Mouse (Mus musculus): ENCODE data around the gene Gm10358. TPM values are rescaled to one million over a fixed set of nuclear protein-coding genes. Genes with fewer than 3 reads are reported as not detected.
"Not testable (repeated sequence)": the region's sequence is repeated elsewhere in the genome, so short reads cannot be mapped to it uniquely, and the experiment has no call there.

Gm10358 gene
- total RNA-seq (2012; rRNA removed) (0.12 TPM in 1 of 2 replicates, not detected in the other), polyA plus RNA-seq (2012; ENCODE audit: insufficient read depth in 1 of 2, insufficient read length in 2 of 2, low read depth in 1 of 2, low replicate concordance in 2 of 2, missing spikeins in 1 of 2) (under 1 TPM in 1 of 2 experiments, not detected in 1; 0.31 TPM)

GRCm38 (mm10) chr8:75406489-75406888, at the start of gene Gm10358:
Gene Gm10358 (minus strand): TSS chr8:75406589.
- no peaks in the 10 kb centered on the region for H3K27me3 ChIP-seq (ENCODE audit: control insufficient read depth in 1 of 2, insufficient read depth in 2 of 2, low read length in 2 of 2)
- no peaks in the 10 kb centered on the region for H3K79me2 ChIP-seq (ENCODE audit: control insufficient read depth, insufficient read depth, low read length, poor library complexity)
- no peaks in the 10 kb centered on the region for H3K36me3 ChIP-seq (ENCODE audit: control insufficient read depth in 1 of 2, insufficient read depth in 2 of 2, low read length in 2 of 2)
- no peak for DNase-seq (ENCODE audit: low read depth, low spot score)
- no peak within 1 kb of the TSS for H3K9ac ChIP-seq (ENCODE audit: control insufficient read depth, low read depth, low read length, poor library complexity, severe bottlenecking)
- H3K9me3 ChIP-seq (replicated peaks; ENCODE audit: insufficient read depth, low read length): no peaks in the 10 kb centered on the region
- H3K4me3 ChIP-seq (ENCODE audit: control insufficient read depth in 1 of 2, insufficient read depth in 1 of 2, low read depth in 2 of 2, low read length in 2 of 2): no peak within 1 kb of the TSS
- no peaks in the 10 kb centered on the region for H3K4me1 ChIP-seq (ENCODE audit: control insufficient read depth in 1 of 2, insufficient read depth in 2 of 2, low read length in 2 of 2)
- TF ChIP-seq CTCF (IDR thresholded peaks at IDR 0.05 in 2 of 3, conservative IDR thresholded peaks at IDR 0.05 in 1 of 3; ENCODE audit: control insufficient read depth in 1 of 3, insufficient read depth in 1 of 3, low read depth in 2 of 3, low read length in 3 of 3, poor library complexity in 1 of 3, severe bottlenecking in 1 of 3) (no peak), SIN3A (IDR thresholded peaks at IDR 0.05; ENCODE audit: low read length) (no peak), RCOR1 (IDR thresholded peaks at IDR 0.05; ENCODE audit: low read depth, low read length) (no peak)
- no peak within 1 kb of the TSS for H3K27ac ChIP-seq (ENCODE audit: control insufficient read depth, low read depth, low read length)

GRCm38 (mm10) chr8:75448394-75448793, 42.0 kb upstream of the Gm10358 start, which contains the start of gene Iqcm:
Gene Iqcm (plus strand): TSS chr8:75448694.
- Histone ChIP-seq H3K27ac (ENCODE audit: control insufficient read depth, low read depth, low read length) (no peak within 1 kb of the TSS), H3K9ac (ENCODE audit: control insufficient read depth, low read depth, low read length, poor library complexity, severe bottlenecking) (no peak within 1 kb of the TSS), H3K79me2 (ENCODE audit: control insufficient read depth, insufficient read depth, low read length, poor library complexity) (no peaks in the 10 kb centered on the region), H3K9me3 (replicated peaks; ENCODE audit: insufficient read depth, low read length) (no peaks in the 10 kb centered on the region), H3K27me3 (ENCODE audit: control insufficient read depth in 1 of 2, insufficient read depth in 2 of 2, low read length in 2 of 2) (no peaks in the 10 kb centered on the region), H3K4me3 (ENCODE audit: control insufficient read depth in 1 of 2, insufficient read depth in 1 of 2, low read depth in 2 of 2, low read length in 2 of 2) (no peak within 1 kb of the TSS), H3K4me1 (ENCODE audit: control insufficient read depth in 1 of 2, insufficient read depth in 2 of 2, low read length in 2 of 2) (no peaks in the 10 kb centered on the region), H3K36me3 (ENCODE audit: control insufficient read depth in 1 of 2, insufficient read depth in 2 of 2, low read length in 2 of 2) (no peaks in the 10 kb centered on the region)
- no peak for DNase-seq (ENCODE audit: low read depth, low spot score)
- no peak for TF ChIP-seq ETS1 (IDR thresholded peaks at IDR 0.05; ENCODE audit: low read depth, low read length)
- no peak for TF ChIP-seq ZNF384 (IDR thresholded peaks at IDR 0.05; ENCODE audit: low read depth, low read length)

- not testable (repeated sequence) for H3K27ac ChIP-seq (ENCODE audit: control insufficient read depth, low read depth, low read length)
Observed at GRCm38 (mm10) chr8:75415696-75416095, 9.3 kb upstream of the Gm10358 start.

GRCm38 (mm10) chr8:75384770-75385290, 21.6 kb downstream of the Gm10358 start:
- H3K4me1 ChIP-seq (ENCODE audit: control insufficient read depth in 1 of 2, insufficient read depth in 2 of 2, low read length in 2 of 2): no peaks in the 10 kb centered on the region
- no peaks in the 10 kb centered on the region for H3K27me3 ChIP-seq (ENCODE audit: control insufficient read depth in 1 of 2, insufficient read depth in 2 of 2, low read length in 2 of 2)
- H3K27ac ChIP-seq (ENCODE audit: control insufficient read depth, low read depth, low read length): no peak overlapping the region
- no peaks in the 10 kb centered on the region for H3K36me3 ChIP-seq (ENCODE audit: control insufficient read depth in 1 of 2, insufficient read depth in 2 of 2, low read length in 2 of 2)
- DNase-seq (ENCODE audit: low read depth, low spot score): no peak
- H3K9ac ChIP-seq (ENCODE audit: control insufficient read depth, low read depth, low read length, poor library complexity, severe bottlenecking): no peak overlapping the region
- no peaks in the 10 kb centered on the region for H3K9me3 ChIP-seq (replicated peaks; ENCODE audit: insufficient read depth, low read length)
- H3K4me3 ChIP-seq (ENCODE audit: control insufficient read depth in 1 of 2, insufficient read depth in 1 of 2, low read depth in 2 of 2, low read length in 2 of 2): no peak overlapping the region
- no peak for TF ChIP-seq HCFC1 (IDR thresholded peaks at IDR 0.05; ENCODE audit: low read depth, low read length)
- no peak for TF ChIP-seq SMC3 (IDR thresholded peaks at IDR 0.05; ENCODE audit: low read depth, low read length)
- no peak for TF ChIP-seq GABPA (IDR thresholded peaks at IDR 0.05; ENCODE audit: low read depth, low read length)
- TF ChIP-seq GATA1 (IDR thresholded peaks at IDR 0.05; ENCODE audit: low read depth, low read length): no peak
- no peak for TF ChIP-seq ZKSCAN1 (IDR thresholded peaks at IDR 0.05; ENCODE audit: low read depth, low read length)
- TF ChIP-seq MEF2A (IDR thresholded peaks at IDR 0.05; ENCODE audit: extremely low read depth, insufficient replicate concordance, low read depth, low read length, poor library complexity, severe bottlenecking): no peak
- TF ChIP-seq POLR2A (IDR thresholded peaks at IDR 0.05; ENCODE audit: control insufficient read depth in 1 of 2, insufficient read depth in 1 of 2, low read depth in 1 of 2, low read length in 2 of 2, poor library complexity in 1 of 2): no peak
- no peak for TF ChIP-seq NRF1 (IDR thresholded peaks at IDR 0.05; ENCODE audit: insufficient read depth, low read depth, low read length, poor library complexity, severe bottlenecking)
- TF ChIP-seq POLR2AphosphoS5 (IDR thresholded peaks at IDR 0.05; ENCODE audit: borderline replicate concordance, low read depth, low read length): no peak
- no peak for TF ChIP-seq CTCF (IDR thresholded peaks at IDR 0.05 in 2 of 3, conservative IDR thresholded peaks at IDR 0.05 in 1 of 3; ENCODE audit: control insufficient read depth in 1 of 3, insufficient read depth in 1 of 3, low read depth in 2 of 3, low read length in 3 of 3, poor library complexity in 1 of 3, severe bottlenecking in 1 of 3)
- TF ChIP-seq ELF1 (IDR thresholded peaks at IDR 0.05; ENCODE audit: low read depth, low read length): no peak
- TF ChIP-seq MXI1 (IDR thresholded peaks at IDR 0.05; ENCODE audit: low read depth, low read length): no peak
- TF ChIP-seq EP300 (IDR thresholded peaks at IDR 0.05; ENCODE audit: low read depth in 1 of 2, low read length in 2 of 2): no peak
- H3K79me2 ChIP-seq (ENCODE audit: control insufficient read depth, insufficient read depth, low read length, poor library complexity): no peaks in the 10 kb centered on the region

More at GRCm38 (mm10) chr8:75415696-75416095, 9.3 kb upstream of the Gm10358 start:
- not testable (repeated sequence) for H3K79me2 ChIP-seq (ENCODE audit: control insufficient read depth, insufficient read depth, low read length, poor library complexity); H3K36me3 ChIP-seq (ENCODE audit: control insufficient read depth in 1 of 2, insufficient read depth in 2 of 2, low read length in 2 of 2); H3K4me1 ChIP-seq (ENCODE audit: control insufficient read depth in 1 of 2, insufficient read depth in 2 of 2, low read length in 2 of 2); DNase-seq (ENCODE audit: low read depth, low spot score); H3K9ac ChIP-seq (ENCODE audit: control insufficient read depth, low read depth, low read length, poor library complexity, severe bottlenecking); H3K4me3 ChIP-seq (ENCODE audit: control insufficient read depth in 1 of 2, insufficient read depth in 1 of 2, low read depth in 2 of 2, low read length in 2 of 2); H3K27me3 ChIP-seq (ENCODE audit: control insufficient read depth in 1 of 2, insufficient read depth in 2 of 2, low read length in 2 of 2); H3K9me3 ChIP-seq (replicated peaks; ENCODE audit: insufficient read depth, low read length)

All from MEL (cell line).